Mouse (Mus musculus) embryonic fibroblast, embryonic 13.5 days (primary cell): ENCODE data around the gene Mpzl2.

Source experiments
- CTCF ChIP-seq: IDR thresholded peaks from 2 replicates; pipeline ENCODE4 v1.5.1; 2011; ENCODE audit warnings: mild to moderate bottlenecking, control low read depth, low read length, moderate library complexity, borderline replicate concordance; ENCODE audit not compliant: insufficient read depth
- POLR2A ChIP-seq: IDR thresholded peaks from 2 replicates; pipeline ENCODE4 v1.6.1; 2011; ENCODE audit warnings: low read depth, mild to moderate bottlenecking, control low read depth, low read length, moderate library complexity

- TF ChIP-seq CTCF: no peak
- no peak for TF ChIP-seq POLR2A
Observed at GRCm38 (mm10) chr9:45046973-45047372, 7.4 kb downstream of the Mpzl2 start.
